Mouse (Mus musculus) heart, adult 9 months (tissue): ENCODE data around the gene St3gal5.
A peak's percentile ranks its signal among the peaks of the same experiment; 100 is the strongest.

Source experiments
- DNase-seq, 2 experiments: peaks; one replicate each; pipeline ENCODE4 v3.0.0; 2022; ENCODE audit warnings: low spot score in 2 of 2

Gene St3gal5

DNA sequence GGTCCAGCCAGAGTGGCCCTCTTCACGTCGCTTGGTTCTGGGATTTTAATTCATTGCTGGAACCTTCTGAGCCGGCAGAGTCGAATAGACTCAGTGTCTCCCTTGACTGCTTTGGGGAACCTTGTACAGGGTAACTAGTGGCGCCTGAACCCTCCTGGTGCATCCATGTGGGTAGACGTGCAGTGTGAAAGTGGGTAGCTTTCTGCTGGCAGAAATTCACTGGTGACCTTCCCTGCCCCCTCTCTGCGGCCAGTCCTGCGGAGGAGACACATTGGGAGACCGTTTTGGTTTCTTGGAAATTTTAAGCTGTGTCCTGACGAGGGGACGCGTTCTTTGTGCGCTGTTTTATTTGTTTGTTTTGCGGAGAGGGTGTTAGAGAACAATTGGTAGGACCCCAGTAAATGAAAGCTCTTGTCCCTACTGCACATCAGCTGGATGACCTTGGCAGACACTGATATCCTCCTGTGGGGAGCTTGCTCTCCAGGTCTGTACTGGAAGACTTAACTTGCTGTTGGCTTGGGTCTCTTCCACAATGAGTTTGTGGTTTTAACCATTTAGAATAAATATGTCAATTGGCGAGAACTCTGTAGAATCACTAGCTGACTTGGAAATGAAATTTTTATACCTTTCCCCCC, 746 bp downstream of the St3gal5 start:
- peak in 1 of 2 experiments; percentile 36 for DNase-seq

DNA sequence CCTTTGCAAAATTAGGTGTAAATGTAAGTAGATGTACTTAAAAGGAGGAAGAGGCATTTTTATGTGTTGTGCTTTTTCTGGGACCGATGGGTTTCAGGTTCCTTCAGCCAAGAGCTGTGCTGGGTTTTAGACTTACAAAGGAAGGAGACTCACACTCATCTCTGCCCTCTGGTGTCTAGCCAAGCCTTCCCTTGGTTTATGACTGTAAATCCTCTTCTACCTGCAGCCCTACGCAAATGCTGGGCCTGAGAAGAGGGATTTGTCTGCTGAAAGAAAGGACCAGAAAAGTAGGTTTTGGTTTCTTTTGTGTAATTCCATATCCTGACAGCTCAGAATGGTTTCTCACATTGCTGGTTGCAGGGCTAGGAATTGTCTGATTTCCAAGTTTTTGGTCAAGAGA, 1.3 kb downstream of the St3gal5 start:
- DNase-seq = no peak

- no peak for DNase-seq
Measured at GRCm38 (mm10) chr6:72099281-72099680, 1.9 kb downstream of the St3gal5 start.

- no peak for DNase-seq
Measured at GRCm38 (mm10) chr6:72100171-72100570, 2.8 kb downstream of the St3gal5 start.

DNA sequence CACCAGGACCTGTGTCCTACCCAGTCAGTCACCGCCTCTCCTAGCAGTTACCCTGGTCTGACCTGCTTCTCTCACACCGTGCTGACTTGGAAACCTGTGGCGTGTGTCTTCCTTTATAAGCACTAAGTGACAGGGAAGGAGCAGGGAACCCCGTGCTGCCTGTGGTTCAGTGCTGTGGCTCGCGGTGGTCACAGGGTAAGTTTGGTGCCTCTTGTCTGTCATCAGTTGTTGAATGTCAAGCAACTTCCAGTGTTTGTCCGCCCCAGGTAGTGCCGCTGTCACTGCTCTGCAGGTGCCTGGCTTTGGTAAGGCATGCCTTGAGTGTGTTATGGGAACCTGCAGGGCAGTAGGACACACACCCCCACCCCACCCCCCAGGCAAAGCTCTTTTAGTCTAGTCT, 3.5 kb downstream of the St3gal5 start:
- DNase-seq = no peak

DNA sequence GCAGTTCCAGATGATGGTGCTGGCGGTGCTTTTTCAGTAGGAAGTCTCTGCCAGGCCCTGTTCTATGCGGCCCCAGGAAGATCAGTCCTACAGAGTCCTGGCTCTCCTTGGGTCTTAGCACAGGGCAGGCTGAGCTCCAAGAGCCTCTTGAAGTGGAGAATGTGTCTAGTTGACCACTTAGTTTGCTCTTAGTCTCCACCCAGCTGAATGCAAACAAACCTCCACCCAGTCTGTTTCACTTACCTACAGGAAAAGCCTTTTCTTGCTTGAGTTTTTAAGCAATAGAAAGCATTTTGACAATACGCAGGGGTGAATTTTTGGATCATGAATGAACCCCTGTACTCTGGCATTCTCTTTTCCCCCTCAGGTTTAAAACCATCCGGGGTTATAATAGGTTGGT, 4.0 kb downstream of the St3gal5 start:
- DNase-seq = no peak

DNA sequence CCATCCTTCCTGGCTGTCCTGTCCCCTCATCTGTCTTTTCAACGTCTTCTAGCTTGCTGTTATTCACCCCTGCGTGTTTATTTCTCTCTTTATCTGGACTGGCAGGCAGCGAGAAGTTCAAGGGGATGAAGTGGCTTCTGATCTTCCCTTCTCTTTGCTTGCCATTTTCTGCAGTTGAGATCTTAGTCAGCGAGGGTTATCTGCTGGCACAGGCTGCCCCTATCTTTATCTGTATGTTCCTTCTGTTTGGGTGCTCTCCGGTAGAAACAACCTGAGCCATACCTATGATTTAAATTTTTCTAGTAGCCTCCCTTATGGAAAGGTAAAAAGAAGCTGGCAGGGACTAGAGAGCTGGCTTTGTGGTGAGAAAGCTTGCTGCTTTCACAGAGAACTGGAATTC, 4.7 kb downstream of the St3gal5 start:
- no peak for DNase-seq

DNA sequence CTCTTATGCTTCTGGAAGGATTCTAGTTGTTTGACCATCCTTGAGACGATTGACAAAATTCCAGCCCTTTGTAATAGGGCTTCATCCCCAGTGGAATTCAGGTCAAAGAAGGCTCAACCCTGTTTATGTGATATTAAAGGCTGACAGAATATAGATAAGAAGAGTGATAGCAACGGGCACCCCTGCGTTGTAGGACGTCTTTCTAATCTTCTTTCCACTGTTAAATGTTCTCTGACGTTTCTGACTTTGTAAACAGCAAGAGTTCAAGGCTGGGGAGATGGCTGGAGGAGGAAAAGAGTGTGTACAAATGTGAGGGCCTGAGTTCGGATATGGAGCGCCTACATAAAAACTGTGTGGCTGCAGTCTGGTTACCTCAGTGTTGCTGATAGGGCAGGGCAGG, 7.1 kb downstream of the St3gal5 start:
- DNase-seq = no peak

GRCm38 (mm10) chr6:72108941-72109892, 11.8 kb downstream of the St3gal5 start:
- DNase-seq = no peak

DNA sequence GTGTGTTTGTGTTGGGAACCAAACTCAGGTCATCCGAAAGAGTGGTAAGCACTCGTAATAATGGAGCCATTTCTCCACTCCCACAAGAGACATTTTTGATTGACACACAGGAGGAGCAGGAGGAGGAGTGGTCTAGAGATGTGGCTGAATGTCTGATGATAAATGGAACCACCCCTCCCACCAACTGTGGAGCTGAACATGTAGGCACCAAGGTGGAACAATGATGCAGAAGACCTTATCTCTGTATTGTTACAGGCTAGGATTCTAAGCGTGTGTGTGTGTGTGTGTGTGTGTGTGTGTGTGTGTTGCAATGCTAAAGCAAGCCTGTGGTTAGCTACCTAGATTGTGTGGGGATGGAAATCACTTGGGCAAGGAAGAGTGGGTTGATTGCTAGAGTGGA, 13.2 kb downstream of the St3gal5 start:
- no peak for DNase-seq

DNA sequence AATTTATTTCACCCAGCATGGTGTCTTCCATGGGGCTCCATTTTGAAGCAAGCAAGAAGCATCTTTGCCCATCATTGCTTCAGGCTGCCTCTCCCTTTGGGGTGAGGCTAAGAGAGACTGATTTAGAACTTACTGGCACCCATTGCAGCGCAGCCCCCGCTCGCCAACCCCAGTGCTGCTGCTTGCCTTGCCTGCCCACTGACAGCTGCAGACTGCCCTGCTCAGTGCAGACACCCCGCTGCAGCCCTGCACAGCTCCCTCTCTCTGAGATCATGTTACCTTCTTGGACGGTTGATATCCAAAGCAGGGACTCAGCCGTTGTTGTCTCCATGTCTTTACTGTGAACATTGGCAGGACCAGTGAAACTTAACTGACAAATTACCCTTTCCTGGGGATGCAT, 15.2 kb downstream of the St3gal5 start:
- no peak for DNase-seq

GRCm38 (mm10) chr6:72113093-72113702, 15.8 kb downstream of the St3gal5 start:
- DNase-seq = no peak

DNA sequence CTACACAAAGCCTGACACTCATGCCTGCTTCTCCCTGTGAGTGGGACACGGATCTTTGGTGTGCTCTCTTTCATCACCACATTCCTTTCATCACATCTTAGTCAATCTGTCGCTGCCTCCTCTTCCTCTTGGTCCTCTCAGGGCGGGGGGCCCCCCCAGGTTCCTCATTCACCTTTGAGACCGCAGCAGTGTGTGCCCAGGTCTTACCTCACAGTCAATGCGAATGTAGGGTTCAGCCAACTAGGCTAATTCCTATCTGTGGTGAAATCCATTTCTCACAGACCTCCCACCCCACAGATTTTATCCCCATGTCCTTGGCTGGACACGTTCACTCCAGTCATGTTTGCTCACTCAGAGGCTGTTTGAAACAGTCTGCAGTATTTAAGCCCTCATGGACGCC, 17.5 kb downstream of the St3gal5 start:
- DNase-seq = no peak

DNA sequence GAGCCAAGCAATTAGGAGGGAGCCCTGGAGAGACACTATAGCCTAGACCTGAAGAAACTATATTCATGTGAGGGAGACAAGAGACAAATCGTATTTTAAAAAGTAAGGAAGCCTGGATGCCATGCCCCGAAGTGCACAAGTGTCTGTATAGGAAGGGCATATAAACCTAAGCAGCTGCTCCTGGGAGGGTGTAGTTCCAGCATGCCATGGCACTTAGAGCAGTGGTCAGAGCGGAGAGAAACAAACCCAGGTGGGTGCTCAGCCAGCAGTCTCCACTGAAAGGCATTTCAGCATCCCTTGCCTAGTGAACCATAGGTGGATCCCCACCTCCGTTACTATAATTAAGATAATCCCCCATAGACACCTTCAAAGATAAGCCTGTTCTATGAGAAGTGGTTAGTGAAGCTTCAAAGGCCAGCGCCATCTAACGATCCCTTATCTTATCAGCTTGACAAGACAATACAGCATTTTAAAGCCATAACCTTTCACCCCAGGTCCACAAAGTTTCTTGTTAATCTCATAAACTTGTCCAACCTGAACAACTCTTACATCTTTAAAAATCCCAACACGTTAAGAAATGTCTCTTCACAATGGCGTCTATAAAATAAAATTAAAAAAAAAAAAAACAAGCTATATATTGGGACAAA, 20.1 kb downstream of the St3gal5 start:
- no peak for DNase-seq

DNA sequence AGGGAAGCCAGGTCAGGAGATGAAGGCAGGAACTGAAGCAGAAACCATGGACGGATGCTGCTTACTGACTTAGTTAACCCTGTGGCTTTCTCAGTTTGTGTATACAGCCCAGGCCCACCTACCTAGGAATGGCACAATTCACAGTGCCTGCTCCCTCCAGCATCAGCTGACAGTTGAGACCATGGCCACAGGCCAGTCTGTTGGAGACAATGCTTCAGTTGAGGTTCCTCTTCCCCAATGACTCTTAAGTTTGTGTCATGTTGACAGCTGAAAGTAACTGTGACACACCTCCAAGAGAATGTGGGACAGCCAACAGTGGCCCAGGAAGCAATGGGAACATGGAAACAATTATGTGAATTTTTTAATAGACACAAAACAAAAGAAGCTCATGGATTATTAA, 22.5 kb downstream of the St3gal5 start:
- DNase-seq = no peak

DNA sequence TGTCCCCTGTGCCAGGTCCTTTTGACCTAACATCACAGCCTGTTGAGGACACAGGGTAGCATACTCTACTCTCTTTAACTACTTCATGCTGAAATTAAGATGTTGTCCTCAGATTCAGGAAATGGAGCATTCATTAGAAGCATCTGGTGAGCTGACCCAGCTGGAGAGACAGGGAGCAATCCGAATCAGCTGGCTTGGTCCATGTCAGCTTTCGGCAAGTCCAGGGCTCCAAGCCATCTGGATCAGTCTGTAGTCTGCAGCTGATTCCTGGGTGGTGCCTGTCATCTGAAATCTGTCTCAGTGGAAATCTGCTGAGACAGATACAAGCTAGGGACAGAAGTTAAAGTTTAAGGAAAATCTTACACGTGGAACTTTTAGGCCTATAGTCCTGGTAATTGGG, 23.9 kb downstream of the St3gal5 start:
- DNase-seq = peak in 1 of 2 experiments; percentile 41

- no peak for DNase-seq
Measured at GRCm38 (mm10) chr6:72122515-72122914, 25.1 kb downstream of the St3gal5 start.

DNA sequence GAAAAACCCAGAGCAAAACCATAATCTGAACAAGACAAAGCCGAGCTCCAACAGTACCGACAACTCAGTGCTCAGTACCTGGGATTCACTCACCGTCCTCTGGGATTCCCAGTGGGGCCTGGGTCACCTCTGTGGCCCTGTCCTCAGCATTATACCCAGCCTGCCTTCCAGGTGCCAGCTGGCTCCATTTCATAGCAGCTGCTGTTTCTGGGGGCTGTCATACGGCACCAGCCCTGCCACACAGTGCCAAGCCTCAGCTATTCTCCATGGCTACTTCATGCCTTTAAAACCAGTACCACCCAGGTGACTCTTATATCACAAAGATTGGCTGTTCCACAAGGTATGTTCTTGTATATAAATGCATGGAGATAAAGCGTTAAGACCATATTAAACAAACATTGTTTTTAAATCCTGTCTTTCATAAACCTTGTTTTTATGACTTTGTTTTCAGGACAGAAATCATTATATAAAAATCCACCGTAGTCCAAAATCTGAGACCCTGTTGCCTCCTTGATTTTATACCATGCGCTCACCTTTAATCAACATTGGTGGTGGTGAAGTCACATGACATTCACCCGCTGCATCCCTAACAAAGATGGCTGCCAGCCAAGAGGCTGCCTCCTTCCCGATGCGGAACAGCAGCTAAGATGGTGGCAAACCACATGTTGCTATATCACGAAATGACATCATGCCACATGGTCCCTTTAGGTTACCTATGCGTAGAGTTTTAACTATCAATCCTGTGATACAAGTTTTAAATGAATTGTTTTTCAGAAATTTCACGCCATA, 27.1 kb downstream of the St3gal5 start:
- DNase-seq = no peak

GRCm38 (mm10) chr6:72126128-72126917, 28.9 kb downstream of the St3gal5 start:
- no peak for DNase-seq

- no peak for DNase-seq
Measured at GRCm38 (mm10) chr6:72130056-72130455, 32.7 kb downstream of the St3gal5 start.
